Mouse (Mus musculus) ovary, adult 18-20 months (tissue): ENCODE measurements around the gene Smyd1.
"Not testable (repeated sequence)": the region's sequence is repeated elsewhere in the genome, so short reads cannot be mapped to it uniquely, and the experiment has no call there.

Experiments
- DNase-seq: peaks from one replicate; pipeline ENCODE4 v3.0.0; 2022; ENCODE audit warnings: low spot score, mixed read lengths

Smyd1 gene

DNA sequence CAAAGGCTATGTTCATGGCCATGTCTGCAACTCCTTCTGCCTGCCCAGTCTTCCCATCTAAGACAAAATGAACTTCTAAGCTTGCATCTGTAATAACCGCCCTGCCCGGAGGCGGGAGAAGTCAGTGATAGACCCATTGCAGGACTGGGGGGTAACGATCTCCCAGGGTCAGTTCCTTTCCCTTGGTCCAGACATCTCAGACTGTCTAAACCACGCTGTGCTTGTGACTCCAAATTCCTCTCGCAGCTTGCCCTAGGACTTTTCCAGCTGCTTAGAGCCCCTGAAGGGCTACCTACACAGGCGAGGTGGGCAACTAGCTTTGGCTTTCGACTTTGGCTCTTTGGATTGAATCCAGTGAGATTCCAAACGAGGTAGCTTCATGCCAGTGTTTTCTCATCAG lies 2.8 kb upstream of the Smyd1 start:
- DNase-seq, result no peak

DNA sequence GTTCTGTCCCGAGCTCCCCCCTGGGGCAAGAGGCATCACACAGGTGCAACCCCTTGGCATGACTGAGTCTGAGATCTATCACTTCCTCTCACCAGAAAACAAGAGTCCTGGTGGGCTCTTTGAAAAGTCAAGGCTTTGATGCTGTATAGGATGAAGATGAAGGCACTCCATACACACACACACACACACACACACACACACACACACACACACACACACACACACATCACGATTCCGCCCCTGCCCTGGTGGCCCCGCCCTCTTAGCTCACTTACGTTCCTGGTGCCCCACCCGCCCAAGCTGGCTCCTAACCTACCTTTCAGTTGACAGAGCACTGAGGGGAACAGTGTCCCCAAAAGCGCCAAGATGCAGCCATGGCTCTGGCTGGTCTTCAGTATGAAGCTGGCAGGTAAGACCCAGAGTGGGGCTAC lies 473 bp upstream of the Smyd1 start, which contains the start of gene Cd8b1:
TSS of gene Cd8b1 (plus strand) at position 298 of the 431 bp plus-strand sequence.
- DNase-seq, result no peak

DNA sequence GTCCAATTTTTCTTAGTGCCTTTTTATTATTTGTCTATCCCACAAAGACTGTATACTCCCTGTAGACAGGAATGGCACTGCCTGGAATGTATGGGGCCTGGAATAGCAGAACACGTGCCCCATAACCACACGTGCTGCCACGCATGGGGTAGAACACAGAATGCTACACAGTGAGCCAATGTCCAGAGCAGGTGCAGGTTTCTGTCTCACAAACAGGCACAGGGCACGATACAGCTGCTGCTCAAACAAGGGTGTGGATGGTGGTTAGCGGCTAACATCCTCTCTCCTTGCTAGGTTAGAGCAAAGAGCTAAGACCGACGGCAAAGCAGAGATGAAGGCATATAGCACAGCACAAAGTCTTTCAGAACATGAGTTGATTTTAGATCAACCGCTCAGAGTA lies 14.5 kb downstream of the Smyd1 start:
- no peak for DNase-seq

DNA sequence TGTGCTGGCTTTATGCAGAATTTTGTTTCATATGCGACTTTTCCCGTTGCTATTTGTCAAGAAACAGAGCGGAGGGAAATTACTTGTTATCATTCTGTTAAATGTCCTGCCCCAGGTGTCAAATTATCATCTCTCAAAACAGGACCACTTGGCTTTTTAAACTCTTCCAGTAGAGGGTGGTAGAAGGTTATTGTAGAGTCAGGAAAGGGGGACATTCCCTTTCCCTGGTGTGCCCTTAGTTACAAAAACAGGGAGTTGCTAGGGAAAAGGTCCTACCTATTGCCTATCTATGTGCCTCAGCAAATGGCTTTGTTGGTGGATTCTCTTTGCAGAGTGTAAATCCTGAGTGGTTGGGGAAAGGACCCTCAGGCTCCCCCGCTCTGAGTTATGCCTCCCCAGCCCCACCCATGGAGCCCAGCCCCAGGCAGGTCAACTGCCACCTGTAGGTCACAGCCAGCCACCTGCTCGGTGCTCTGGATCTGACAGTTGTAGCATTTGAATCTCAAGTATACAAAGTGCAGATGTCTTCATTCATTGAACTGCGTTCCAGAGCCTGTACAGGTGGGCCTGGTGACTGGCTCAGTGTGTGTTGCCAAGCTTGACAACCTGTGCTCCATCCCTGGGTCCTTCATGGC lies 19.8 kb downstream of the Smyd1 start:
- DNase-seq, result no peak

DNA sequence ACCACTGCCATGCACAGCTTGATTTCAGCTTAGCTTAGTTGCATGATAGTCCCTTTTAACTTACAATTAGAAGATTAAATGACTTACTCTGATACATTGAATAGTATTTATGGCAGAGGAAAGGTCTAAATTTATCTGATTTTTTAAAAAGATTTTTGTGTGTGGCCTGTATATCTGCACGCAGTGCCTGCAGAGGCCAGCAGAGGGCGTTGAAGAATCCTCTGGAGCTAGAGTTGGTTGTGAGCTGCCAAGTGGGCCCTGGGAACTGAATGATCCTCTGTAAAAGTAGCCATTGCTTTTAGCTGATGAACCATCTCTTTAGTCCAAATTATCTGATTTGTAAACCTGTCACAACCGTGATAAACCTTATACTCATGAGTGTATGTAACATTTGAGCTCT lies 23.3 kb downstream of the Smyd1 start:
- no peak for DNase-seq

DNA sequence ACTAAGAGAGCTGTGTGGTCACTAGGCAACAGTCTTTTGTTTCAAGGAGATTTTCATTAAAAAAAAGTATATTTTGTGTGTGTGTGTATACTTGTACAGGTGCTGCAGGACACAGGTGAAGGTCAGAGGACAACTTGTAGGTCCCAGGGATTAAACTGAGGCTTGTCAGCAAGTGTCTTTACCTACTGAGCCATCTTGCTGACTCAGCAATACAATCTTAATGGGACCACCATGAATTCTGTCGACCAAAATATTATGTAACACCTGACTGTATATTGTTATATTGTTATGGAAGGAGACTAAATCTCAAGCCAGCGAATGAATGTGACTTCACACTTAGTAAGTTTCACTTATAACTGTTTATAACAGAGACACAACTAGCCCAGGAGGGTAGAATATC lies 24.0 kb downstream of the Smyd1 start:
- DNase-seq, result no peak

DNA sequence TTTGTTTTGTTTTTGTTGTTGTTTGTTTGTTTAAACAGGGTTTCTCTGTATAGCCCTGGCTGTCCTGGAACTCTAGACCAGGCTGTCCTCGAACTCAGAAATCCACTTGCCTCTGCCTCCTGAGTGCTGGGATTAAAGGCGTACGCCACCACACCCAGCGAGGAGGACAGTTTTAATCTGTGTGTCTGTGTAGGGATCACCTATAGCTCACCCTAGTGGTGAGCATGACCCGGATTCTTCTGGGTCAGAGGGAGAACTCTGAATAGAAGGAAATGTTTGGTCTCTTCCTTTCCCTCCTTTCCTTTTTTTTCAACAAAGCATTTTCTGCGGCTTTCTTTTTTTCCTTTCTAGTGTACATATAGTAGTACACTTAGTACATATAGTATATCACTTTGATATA lies 26.7 kb downstream of the Smyd1 start:
- no peak for DNase-seq

DNA sequence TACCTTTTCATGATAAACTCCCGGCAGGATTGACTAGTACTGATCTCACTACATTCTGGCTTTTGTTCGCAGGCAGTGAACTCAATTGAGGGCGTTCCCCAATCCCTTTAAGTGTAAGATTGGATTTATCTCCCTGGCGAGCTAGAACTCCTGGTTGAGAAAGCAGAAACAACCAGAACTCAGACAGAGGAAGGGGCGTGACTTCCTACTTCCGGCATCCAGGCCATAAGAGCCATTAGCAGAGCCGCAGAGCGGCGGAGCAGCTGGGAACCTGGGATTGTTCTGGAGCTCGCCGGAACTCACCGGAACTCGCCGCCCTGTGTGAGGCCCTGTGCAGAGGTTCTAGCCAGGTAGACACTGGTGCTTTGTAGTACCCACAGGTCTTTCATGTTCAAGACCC lies 28.5 kb downstream of the Smyd1 start:
- no peak for DNase-seq

DNA sequence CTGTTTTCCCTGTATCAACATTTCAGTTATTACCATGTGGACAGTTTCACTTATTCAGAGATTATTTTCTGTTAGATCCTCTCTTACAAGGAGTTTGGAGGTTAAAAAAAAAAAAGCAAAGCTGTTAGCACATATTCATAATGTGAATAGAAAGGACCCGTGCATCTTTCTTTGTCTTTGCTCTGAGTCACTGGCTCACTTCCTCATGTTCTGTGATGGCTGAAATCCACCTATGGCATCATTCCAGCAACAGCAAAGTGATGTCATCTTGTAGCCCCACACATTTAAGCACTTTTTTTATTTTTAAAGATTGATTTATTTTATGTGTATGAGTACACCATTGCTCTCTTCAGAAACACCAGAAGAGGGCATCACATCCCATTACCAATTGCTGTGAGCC lies 42.6 kb downstream of the Smyd1 start:
- DNase-seq, result no peak

DNA sequence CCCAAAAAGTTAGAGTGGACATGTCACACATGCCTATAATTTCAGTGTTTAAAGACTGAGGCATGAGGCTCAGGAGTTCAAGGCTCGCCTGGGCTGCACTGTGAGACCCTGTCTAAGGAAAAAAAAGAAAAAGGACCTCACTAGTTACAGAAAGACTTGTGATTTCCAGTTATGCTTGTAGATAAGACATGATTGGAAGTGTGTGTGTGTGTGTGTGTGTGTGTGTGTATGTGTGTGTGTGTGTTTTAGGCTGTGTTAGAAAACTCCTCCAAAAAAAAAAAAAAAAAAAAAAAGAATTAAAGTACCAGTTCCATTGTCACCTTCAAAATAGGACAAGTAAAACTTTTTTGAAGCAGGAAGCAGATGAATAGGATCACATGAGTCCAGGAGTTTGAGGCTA lies 47.4 kb downstream of the Smyd1 start:
- DNase-seq, result no peak

DNA sequence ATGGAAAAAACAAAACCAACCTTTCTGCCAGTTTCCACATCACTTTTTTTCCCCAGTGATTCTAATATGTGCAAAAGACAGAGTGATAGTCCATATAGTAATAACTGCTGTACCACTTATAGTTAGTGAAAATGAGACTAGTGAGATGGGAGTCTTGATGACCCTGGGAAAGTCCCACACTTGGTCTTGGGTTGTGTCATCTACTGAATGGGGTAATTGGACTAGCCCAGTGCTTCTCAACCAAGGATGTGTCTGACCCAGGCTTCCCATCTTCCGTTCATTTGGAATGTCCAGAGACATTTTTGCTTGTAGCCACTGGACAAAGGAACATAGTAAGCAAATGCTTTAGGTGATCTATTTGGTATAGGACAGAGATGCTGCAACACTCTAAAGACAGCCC lies 48.3 kb downstream of the Smyd1 start:
- no peak for DNase-seq

DNA sequence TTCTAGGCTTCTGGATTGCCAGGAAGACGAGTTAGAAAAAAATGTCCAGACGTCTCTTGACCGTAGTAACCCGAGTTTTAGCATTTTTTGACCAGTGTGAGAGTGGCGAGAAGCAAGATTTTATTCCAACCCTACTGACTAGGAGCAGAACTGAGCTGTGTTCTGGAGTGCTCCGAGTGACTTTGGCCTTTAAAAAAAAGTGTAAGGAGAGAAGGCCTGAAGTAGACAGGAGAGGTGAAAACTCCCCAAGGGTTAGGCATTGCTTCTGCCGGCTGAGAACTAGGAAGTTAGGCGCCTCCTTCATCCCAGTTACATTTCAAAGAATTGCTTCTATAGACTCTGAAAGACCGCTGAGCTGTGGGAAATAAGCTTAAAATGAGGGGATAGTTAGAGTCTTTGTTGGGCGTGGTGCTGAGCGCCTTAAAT lies 49.7 kb downstream of the Smyd1 start:
- no peak for DNase-seq

DNA sequence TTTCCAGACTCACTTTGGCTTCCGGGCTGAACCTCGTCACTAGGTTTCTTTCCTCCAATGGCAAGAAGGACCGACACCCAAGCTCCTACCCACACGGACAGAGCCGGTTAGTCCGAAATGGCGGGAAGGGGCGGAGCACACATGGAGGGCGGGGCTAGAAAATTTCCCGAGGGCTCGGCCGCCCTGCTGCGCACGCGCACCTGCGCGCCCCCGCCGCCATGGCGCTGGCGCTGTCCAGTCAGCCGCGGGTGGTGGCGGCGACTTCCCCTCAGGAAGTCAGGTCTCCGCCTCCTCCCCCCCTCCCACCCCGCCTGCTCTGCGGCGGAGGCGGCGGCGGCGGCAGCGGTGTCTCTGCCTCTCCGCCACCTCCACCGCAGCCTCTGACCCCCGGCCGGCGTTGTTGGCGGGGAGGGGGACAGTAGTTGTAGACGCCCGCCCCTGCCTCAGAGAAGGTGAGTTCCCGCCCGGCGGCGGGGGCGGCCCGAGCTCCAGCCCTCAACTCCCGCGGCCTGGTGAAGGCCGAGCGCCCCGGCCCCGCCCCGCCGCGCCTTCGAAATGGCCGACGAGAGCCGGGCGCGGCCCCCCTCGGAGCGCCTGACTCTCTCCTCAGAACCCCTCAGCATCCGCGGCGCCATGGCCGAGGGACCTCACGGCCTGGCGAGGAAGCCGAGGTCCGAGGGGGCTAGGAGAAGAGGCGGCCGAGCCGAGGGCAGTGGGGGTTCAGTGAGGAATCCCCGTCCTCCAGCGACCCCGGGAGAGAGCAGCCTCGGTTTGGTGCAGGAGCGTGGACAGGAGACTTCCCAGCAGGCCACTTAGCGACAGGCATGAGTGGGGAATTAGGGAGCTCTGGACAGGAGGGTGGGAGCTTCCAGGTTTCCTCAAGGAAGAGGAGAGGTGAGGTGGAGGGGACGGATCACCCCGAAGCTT lies 50.4 kb downstream of the Smyd1 start, which contains the start of gene Krcc1:
TSS of gene Krcc1 (plus strand) at position 289 of the 927 bp plus-strand sequence.
- peak; percentile 97 for DNase-seq

DNA sequence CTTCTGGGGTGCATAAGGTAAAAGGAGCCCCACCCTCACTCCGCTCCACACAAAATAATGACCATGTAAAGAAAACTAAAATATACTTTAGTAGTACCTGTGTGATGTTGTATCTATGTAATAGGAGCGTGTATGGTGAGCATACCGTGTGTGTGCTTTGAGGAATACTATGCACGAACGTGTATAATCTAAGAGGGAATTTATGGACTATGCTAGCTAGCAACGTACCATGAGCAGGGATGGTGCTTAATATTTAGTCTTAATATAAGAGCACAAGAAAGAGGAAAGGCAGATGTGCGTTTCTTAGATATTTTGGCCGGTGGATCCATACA lies 51.0 kb downstream of the Smyd1 start:
- DNase-seq, result no peak

DNA sequence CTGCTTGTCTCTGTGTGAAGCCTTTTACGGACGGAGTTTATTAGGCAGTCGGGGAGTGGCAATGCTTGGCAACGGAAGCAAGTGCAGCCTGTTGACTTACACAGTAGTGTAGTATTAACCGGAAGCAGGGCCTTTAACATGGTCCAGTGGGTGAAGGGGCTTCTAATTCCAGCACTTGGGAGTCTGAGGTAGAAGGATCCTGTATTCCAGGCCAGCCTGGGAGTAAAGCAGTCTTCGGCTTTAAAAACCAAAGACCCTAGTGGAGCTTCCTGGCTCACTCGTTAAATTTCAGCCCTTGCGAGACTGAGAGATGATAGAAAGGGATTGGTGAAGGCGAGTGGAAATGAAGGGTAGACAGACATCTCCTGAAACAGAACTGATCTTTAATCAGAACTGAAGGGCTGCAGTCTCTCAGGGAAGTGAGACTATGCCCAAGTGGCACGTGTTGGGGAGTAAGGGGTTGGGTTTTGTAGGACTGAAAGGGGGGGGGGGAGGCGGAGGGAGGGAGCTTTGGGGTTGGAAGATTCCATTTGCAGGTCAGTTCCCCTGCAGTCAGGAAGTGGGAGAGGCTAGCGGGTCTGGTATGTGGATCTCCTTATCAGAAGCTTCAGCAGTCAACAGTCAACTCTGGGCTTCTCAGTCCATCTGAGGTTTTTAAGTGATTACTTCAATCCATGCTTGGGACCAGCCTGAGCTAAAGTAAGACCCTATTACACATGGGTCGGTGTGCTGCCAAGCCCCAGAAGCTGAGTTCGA lies 51.6 kb downstream of the Smyd1 start:
- peak; percentile 30 for DNase-seq

DNA sequence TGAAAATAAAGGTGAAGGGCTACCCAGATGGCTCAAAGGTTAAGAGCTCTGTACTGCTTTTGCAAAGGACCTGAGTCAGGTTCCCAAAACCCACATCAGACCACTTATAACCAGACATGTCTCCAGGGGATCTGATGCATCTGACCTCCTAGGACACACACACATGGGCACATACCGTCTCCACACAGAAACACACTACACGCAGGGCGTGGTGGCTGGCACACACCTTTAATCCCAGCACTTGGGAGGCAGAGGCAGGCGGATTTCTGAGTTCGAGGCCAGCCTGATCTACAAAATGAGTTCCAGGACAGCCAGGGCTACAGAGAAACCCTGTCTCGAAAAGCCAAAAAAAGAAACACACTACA lies 52.4 kb downstream of the Smyd1 start:
- DNase-seq, result not testable (repeated sequence)

DNA sequence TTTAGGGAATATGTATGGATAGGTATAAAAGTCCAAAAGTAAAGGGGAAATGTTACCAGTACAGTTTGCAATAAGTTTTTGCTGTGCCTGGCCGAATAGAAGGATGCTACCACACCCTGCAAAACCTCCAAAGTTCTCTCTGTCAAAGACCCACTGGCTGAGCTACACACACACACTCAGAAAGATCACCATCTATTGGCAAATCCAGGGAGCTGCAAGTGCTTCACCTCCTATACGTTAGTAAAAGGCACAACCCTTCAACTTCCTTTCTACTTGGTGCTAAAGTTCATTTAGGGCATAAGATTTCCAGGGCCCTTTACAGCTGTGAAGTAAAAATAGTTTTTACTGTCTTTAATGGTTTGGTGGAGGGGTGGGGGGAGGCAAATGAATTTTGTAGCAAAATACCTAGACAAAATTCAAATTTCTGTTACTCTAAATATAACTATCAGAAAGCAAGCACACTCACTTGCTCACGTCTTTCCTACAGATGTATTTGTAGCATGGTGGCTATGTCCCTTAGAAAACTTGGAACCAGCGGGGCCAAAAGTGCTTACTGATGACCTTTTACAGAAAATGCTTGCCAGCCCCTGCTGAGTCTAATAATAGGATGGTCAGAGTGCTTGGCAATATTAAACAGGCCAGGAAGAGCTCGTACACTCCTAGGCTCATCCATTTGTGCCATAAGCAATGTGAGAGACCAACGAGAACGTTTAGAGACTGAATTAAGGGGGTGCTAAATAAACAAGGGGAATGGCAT lies 52.9 kb downstream of the Smyd1 start:
- no peak for DNase-seq

DNA sequence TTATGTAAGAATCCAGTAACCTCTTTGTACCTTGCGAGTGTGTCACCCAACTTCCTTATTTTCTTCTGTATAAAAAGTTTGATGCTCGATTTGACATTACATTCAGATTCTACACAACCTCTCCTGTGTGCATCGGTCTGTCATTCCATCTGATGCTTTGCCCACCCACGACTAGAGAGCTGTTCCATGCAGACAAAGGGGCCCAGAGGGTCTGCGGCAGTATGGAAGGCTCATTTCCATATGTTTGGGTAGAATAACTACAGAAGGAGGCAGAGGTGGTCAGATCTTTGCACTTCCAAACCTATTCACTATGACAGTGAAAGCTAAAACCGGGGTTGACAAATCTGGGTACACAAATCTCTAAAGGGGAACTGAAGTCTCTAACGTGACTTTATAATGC lies 54.4 kb downstream of the Smyd1 start:
- DNase-seq, result not testable (repeated sequence)

DNA sequence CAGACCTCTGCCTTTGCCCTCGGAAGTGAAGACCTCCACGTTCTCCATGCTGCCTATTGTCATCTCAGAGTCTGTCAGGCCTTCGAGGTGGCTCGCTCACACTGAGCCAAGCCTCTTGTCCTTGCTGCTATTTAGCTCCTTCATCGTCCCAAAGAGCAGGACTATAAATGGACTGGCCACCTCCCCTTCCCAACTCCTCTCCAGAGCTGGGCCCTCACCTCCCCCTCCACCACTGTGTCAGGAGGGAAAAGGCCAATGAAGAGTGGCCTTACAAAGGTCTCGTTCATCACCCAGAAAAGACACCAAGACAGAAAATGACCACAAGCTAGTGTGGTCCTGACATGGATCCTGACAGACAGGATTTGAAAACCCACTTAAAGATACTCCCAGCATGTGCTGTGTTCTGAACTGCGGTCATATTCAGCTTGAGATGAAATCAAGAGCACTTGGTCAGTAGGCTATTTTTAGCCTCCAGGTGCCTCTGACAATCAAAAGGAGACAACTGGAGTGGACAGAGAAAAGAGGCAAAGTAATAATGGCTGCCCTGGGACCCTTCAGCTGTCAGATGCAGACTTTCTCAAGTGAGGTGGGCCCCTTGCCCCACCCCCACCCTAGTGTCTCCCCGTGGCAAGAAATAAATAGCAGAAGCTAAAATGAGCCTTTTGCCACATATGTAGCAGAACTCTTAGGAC lies 59.7 kb downstream of the Smyd1 start:
- no peak for DNase-seq

DNA sequence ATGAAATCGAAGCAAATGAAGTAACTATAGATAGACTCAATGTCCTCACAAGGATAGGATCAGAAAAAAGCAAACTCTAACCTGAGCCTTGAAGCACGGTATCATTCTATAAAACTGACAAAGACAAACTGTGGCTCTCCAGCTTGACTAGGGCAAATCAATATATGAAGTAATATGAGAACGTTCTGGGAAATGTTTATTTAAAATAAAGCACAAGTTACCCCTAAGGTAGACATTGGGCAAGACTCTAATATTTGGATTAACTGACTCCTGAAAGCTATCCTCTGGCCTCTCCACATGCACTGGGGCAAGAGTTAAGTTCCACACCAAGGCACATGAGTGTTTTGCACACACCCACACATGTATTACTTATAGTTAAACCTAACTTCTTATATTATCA lies 61.0 kb downstream of the Smyd1 start:
- no peak for DNase-seq

DNA sequence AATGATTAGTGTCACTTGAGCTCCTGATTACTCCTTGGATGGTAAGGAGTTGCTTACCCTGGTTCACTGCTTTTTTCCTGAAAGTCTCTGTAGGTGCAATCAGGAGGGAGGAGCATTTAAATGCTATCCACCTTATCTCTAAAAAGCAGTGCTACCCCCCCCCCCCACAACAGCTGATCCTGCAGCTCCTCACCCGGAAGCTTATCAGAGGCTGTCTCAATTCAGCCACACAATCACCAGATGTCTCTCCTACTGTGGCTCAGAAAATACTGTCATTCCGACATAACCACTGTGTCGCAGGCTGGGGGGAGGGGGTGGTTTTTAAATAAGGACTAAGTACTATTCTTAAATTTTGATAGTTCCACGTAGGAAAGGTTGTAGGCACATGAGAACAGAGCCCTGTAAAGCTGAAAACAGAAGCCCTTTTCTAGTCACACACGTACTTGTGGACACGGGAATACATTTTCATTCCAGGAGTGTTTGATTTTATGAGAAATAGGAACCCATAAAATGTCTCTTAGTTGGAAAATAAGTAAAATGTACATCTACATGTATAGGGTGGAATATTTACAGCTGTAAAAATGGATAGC lies 61.9 kb downstream of the Smyd1 start:
- DNase-seq, result no peak
